Mouse (Mus musculus): ENCODE measurements around the gene Ccdc33. TPM values are rescaled to one million over a fixed set of nuclear protein-coding genes. Genes with fewer than 3 reads are reported as not detected.
A peak's percentile ranks its signal among the peaks of the same experiment; 100 is the strongest.

Gene Ccdc33
- polyA plus RNA-seq, 1 experiment from 2014 or later, result not detected

- no peak for ATAC-seq (ENCODE audit: low read depth)
- no peak overlapping the region for H3K27ac ChIP-seq (ENCODE audit: low read depth, low read length)
- WGBS, result 45% methylated on average over 7 of the region's 7 CpGs
- peaks cover 10% of the 10 kb centered on the region for H3K4me1 ChIP-seq (ENCODE audit: control insufficient read depth, insufficient read depth, low read length)
- H3K9me3 ChIP-seq (ENCODE audit: control insufficient read depth, low read length), result no peaks in the 10 kb centered on the region
- no peaks in the 10 kb centered on the region for H3K27me3 ChIP-seq (ENCODE audit: control insufficient read depth, insufficient read depth, low read length)
- no peaks in the 10 kb centered on the region for H3K36me3 ChIP-seq (ENCODE audit: control insufficient read depth, insufficient read depth, low read length)
- no peak overlapping the region for H3K9ac ChIP-seq (replicated peaks; ENCODE audit: low read depth, low read length)
- no peak overlapping the region for H3K4me3 ChIP-seq (ENCODE audit: low read depth, low read length)
- H3K4me2 ChIP-seq (ENCODE audit: low read depth, low read length), result no peak overlapping the region
Observed at GRCm38 (mm10) chr9:58011027-58011426, 107.6 kb downstream of the Ccdc33 start.

DNA sequence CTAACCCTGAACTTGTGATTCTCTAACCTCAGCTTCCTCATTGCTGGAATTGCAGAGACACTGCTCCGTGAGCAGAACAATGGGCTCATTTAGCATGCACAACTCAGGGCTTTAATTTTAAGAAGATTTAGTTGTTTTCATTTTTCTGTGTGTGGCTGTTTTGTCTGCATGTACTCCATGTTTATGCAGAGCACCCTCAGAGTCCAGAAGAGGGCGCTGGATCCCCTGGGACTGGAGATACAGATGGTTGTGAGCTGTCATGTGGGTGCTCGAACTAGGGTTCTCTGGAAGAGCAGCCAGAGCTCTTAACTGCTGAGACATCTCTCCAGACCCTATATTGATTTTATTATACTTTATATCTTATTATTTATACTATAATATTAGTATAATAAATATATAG is 109.0 kb downstream of the Ccdc33 start:
- no peak for ATAC-seq (ENCODE audit: low read depth)
- WGBS, result 45% methylated on average over 3 of the region's 3 CpGs

DNA sequence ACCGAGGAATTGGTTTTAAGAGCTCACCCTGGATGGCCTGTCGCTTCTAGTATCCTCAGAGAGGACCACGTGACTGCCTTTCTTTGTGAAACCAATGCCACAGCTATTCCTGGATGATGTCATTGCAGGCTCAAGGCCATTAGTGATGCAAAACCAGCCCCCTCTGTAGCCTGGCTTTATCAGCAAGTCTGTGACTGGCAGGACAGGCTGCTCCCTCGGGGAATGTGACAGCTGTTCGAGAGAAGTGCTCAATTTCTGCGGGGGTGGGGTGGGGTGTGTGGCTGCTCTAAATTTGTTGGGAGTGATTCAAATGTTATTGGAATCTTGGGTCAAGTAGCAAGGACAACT is 109.6 kb downstream of the Ccdc33 start:
- peak overlapping the region; percentile 85 for H3K27ac ChIP-seq (ENCODE audit: low read depth, low read length)
- peaks cover 10% of the 10 kb centered on the region for H3K4me1 ChIP-seq (ENCODE audit: control insufficient read depth, insufficient read depth, low read length)
- ATAC-seq (ENCODE audit: low read depth), result peak; percentile 91
- no peaks in the 10 kb centered on the region for H3K36me3 ChIP-seq (ENCODE audit: control insufficient read depth, insufficient read depth, low read length)
- H3K9me3 ChIP-seq (ENCODE audit: control insufficient read depth, low read length), result no peaks in the 10 kb centered on the region
- no peak overlapping the region for H3K4me3 ChIP-seq (ENCODE audit: low read depth, low read length)
- H3K4me2 ChIP-seq (ENCODE audit: low read depth, low read length), result peak overlapping the region; percentile 39
- WGBS, result 0% methylated on average over 6 of the region's 6 CpGs
- H3K27me3 ChIP-seq (ENCODE audit: control insufficient read depth, insufficient read depth, low read length), result no peaks in the 10 kb centered on the region
- H3K9ac ChIP-seq (replicated peaks; ENCODE audit: low read depth, low read length), result peak overlapping the region; percentile 46

More for the DNA sequence above, 109.0 kb downstream of the Ccdc33 start:
- no peak overlapping the region for H3K9ac ChIP-seq (replicated peaks; ENCODE audit: low read depth, low read length)
- H3K4me1 ChIP-seq (ENCODE audit: control insufficient read depth, insufficient read depth, low read length), result peaks cover 10% of the 10 kb centered on the region
- H3K4me3 ChIP-seq (ENCODE audit: low read depth, low read length), result no peak overlapping the region
- H3K27ac ChIP-seq (ENCODE audit: low read depth, low read length), result peak overlapping the region; percentile 85
- no peaks in the 10 kb centered on the region for H3K9me3 ChIP-seq (ENCODE audit: control insufficient read depth, low read length)
- no peaks in the 10 kb centered on the region for H3K27me3 ChIP-seq (ENCODE audit: control insufficient read depth, insufficient read depth, low read length)
- H3K4me2 ChIP-seq (ENCODE audit: low read depth, low read length), result no peak overlapping the region
- H3K36me3 ChIP-seq (ENCODE audit: control insufficient read depth, insufficient read depth, low read length), result no peaks in the 10 kb centered on the region

GRCm38 (mm10) chr9:58008336-58009014 is 110.1 kb downstream of the Ccdc33 start:
- Histone ChIP-seq H3K4me2 (ENCODE audit: low read depth, low read length) (peak overlapping the region; percentile 39), H3K9ac (replicated peaks; ENCODE audit: low read depth, low read length) (peak overlapping the region; percentile 46), H3K4me1 (ENCODE audit: control insufficient read depth, insufficient read depth, low read length) (peaks cover 10% of the 10 kb centered on the region), H3K36me3 (ENCODE audit: control insufficient read depth, insufficient read depth, low read length) (no peaks in the 10 kb centered on the region), H3K4me3 (ENCODE audit: low read depth, low read length) (no peak overlapping the region), H3K27me3 (ENCODE audit: control insufficient read depth, insufficient read depth, low read length) (no peaks in the 10 kb centered on the region), H3K9me3 (ENCODE audit: control insufficient read depth, low read length) (no peaks in the 10 kb centered on the region), H3K27ac (ENCODE audit: low read depth, low read length) (peak overlapping the region; percentile 85)
- ATAC-seq (ENCODE audit: low read depth), result peak; percentile 73
- 42% methylated on average over 12 of the region's 12 CpGs for WGBS

DNA sequence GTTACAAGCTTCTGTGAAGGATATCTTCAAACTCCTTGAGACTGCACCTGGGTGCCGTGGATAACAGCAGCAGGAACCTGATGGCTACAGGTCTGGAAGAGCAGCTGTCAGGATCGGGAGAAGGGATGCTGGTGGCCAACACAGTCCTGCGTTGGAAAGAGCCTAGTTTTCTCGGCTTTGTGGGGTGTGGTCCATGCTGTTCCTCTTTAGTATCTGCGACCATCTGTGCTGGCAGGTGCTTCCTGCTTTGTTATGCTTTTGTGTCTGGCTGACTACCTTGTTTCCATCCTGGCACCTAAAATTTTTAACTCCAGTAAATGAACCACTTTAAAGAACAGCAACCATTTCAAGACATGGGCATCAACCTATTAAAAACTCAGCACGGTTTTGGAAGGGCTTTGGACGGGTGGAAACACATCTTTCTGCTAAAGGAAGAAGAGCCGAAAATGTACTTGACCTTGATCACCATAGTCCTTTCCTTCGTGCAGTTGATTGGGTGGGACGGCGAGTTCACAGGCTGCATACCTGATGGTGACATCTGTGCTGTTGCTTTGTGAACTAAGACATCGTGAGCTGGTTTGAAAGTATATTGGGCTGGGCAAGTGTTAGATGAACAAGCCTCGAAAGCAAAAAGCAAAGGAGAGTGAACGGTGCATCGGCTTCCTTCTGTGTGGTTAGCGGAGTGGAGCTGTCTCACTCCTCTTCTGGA is 112.7 kb downstream of the Ccdc33 start, which contains the start of gene Cyp11a1:
Cyp11a1 (plus strand) TSS at position 659 of the 709 bp plus-strand sequence.
- H3K4me3 ChIP-seq (ENCODE audit: low read depth, low read length), result no peak within 1 kb of the TSS
- H3K9me3 ChIP-seq (ENCODE audit: control insufficient read depth, low read length), result no peaks in the 10 kb centered on the region
- H3K9ac ChIP-seq (replicated peaks; ENCODE audit: low read depth, low read length), result no peak within 1 kb of the TSS
- no peak within 1 kb of the TSS for H3K4me2 ChIP-seq (ENCODE audit: low read depth, low read length)
- H3K27me3 ChIP-seq (ENCODE audit: control insufficient read depth, insufficient read depth, low read length), result no peaks in the 10 kb centered on the region
- ATAC-seq (ENCODE audit: low read depth), result no peak
- WGBS, result 89% methylated on average over 16 of the region's 16 CpGs
- peaks cover 10% of the 10 kb centered on the region for H3K4me1 ChIP-seq (ENCODE audit: control insufficient read depth, insufficient read depth, low read length)
- no peaks in the 10 kb centered on the region for H3K36me3 ChIP-seq (ENCODE audit: control insufficient read depth, insufficient read depth, low read length)
- no peak within 1 kb of the TSS for H3K27ac ChIP-seq (ENCODE audit: low read depth, low read length)

GRCm38 (mm10) chr9:58003272-58003671 is 115.4 kb downstream of the Ccdc33 start:
- WGBS, result 33% methylated on average over 2 of the region's 2 CpGs
- H3K4me3 ChIP-seq (ENCODE audit: low read depth, low read length), result no peak overlapping the region
- no peak overlapping the region for H3K27ac ChIP-seq (ENCODE audit: low read depth, low read length)
- peaks cover 1% of the 10 kb centered on the region; the same call in 1 of the 2 replicates for H3K4me1 ChIP-seq (ENCODE audit: control insufficient read depth, insufficient read depth, low read length)
- H3K9ac ChIP-seq (replicated peaks; ENCODE audit: low read depth, low read length), result no peak overlapping the region
- no peaks in the 10 kb centered on the region for H3K27me3 ChIP-seq (ENCODE audit: control insufficient read depth, insufficient read depth, low read length)
- H3K4me2 ChIP-seq (ENCODE audit: low read depth, low read length), result no peak overlapping the region
- H3K9me3 ChIP-seq (ENCODE audit: control insufficient read depth, low read length), result no peaks in the 10 kb centered on the region
- no peaks in the 10 kb centered on the region for H3K36me3 ChIP-seq (ENCODE audit: control insufficient read depth, insufficient read depth, low read length)
- ATAC-seq (ENCODE audit: low read depth), result no peak

DNA sequence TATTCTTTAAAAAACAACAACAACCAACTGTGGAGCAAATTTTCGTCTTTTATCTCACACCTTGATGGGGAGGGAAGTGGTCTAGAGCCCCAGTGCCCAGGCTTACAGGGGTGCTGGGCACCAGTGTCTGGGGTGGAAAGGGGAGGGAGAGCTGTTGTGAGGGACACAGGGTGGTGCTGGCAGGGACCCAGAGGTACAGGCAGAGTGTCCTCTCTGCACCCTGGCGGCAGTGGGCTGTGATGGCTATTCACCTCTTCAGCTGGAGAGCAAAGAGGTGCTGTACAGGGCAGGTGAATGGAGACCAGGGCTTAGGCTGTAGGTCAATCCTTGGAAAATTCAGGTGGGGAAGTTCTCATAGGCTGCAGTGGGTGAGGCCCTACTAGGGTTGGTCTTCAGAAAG is 118.9 kb downstream of the Ccdc33 start:
- no peak overlapping the region for H3K9ac ChIP-seq (replicated peaks; ENCODE audit: low read depth, low read length)

DNA sequence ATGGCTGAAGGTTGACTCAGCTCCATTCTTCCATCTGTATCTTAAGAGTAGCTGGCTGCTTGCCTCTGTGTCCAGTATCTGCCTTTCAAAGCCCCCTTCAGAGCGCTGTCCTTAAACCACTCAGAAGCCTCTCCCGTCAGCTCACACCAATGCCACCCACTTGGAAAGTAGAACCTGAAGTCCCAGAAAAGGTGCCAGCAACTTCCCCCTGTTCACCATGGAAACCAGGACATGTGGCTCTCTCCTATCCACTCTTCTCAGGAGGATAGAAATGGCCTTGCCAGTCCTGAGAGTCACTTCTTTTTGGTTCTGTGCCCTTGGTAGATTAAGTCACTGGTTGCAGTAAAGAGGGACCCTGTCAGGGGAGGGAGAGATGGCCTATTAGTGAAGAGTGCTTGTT is 119.9 kb downstream of the Ccdc33 start:
- Histone ChIP-seq H3K4me2 (ENCODE audit: low read depth, low read length) (no peak overlapping the region), H3K4me3 (ENCODE audit: low read depth, low read length) (no peak overlapping the region), H3K9ac (replicated peaks; ENCODE audit: low read depth, low read length) (no peak overlapping the region), H3K4me1 (ENCODE audit: control insufficient read depth, insufficient read depth, low read length) (peaks cover 4% of the 10 kb centered on the region; the same call in 1 of the 2 replicates), H3K9me3 (ENCODE audit: control insufficient read depth, low read length) (no peaks in the 10 kb centered on the region), H3K27me3 (ENCODE audit: control insufficient read depth, insufficient read depth, low read length) (no peaks in the 10 kb centered on the region), H3K27ac (ENCODE audit: low read depth, low read length) (no peak overlapping the region), H3K36me3 (ENCODE audit: control insufficient read depth, insufficient read depth, low read length) (no peaks in the 10 kb centered on the region)
- WGBS, result 48% methylated on average over 2 of the region's 2 CpGs
- peak; percentile 16; the same call in 1 of the 2 replicates for ATAC-seq (ENCODE audit: low read depth)

More for the DNA sequence above, 118.9 kb downstream of the Ccdc33 start:
- Histone ChIP-seq H3K27me3 (ENCODE audit: control insufficient read depth, insufficient read depth, low read length) (no peaks in the 10 kb centered on the region), H3K4me3 (ENCODE audit: low read depth, low read length) (no peak overlapping the region), H3K36me3 (ENCODE audit: control insufficient read depth, insufficient read depth, low read length) (no peaks in the 10 kb centered on the region), H3K27ac (ENCODE audit: low read depth, low read length) (no peak overlapping the region), H3K4me2 (ENCODE audit: low read depth, low read length) (no peak overlapping the region), H3K9me3 (ENCODE audit: control insufficient read depth, low read length) (no peaks in the 10 kb centered on the region), H3K4me1 (ENCODE audit: control insufficient read depth, insufficient read depth, low read length) (peaks cover 4% of the 10 kb centered on the region; the same call in 1 of the 2 replicates)
- 38% methylated on average over 2 of the region's 2 CpGs for WGBS
- no peak for ATAC-seq (ENCODE audit: low read depth)

DNA sequence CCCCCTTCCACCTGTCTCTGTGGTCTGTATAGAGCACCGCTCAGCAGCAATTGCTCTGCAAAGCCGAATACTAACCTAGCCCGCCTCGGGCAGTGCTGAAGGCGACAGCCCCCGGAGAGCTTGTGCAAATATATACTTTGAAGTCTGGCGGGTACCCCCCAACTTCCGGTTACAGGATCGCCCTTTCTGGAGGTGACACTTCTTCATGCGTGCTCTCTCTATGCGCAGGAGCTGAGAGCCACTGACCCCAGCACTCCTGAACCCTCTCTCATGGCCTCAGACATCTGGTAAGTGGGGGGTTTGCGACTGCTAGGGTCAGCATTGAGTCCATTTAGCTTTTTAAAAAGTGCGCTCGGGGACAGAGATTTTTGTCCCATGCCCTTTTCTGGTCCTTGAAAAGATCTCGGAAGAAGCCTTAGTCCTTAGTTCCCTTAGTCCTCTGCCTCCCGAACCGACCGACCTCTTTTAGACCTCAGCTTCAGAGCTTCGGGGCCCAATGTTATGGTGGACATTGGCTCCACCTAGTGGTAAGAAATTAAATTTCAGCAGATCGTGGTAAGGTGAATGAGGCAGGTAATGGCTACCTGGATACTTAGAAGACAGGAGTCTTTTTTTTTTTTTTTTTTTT is 120.5 kb downstream of the Ccdc33 start:
- H3K27ac ChIP-seq (ENCODE audit: low read depth, low read length), result no peak overlapping the region
- WGBS, result under 1% methylated on average over 20 of the region's 20 CpGs
- H3K4me3 ChIP-seq (ENCODE audit: low read depth, low read length), result peak overlapping the region; percentile 19; the same call in 1 of the 2 replicates
- peaks cover 4% of the 10 kb centered on the region; the same call in 1 of the 2 replicates for H3K4me1 ChIP-seq (ENCODE audit: control insufficient read depth, insufficient read depth, low read length)
- H3K36me3 ChIP-seq (ENCODE audit: control insufficient read depth, insufficient read depth, low read length), result no peaks in the 10 kb centered on the region
- peak; percentile 93 for ATAC-seq (ENCODE audit: low read depth)
- no peaks in the 10 kb centered on the region for H3K9me3 ChIP-seq (ENCODE audit: control insufficient read depth, low read length)
- no peaks in the 10 kb centered on the region for H3K27me3 ChIP-seq (ENCODE audit: control insufficient read depth, insufficient read depth, low read length)
- peak overlapping the region; percentile 48 for H3K4me2 ChIP-seq (ENCODE audit: low read depth, low read length)
- H3K9ac ChIP-seq (replicated peaks; ENCODE audit: low read depth, low read length), result peak overlapping the region; percentile 25; the same call in 1 of the 2 replicates
